Mouse (Mus musculus): Measurements from ENCODE around the gene Gbp4. TPM values are rescaled to one million over a fixed set of nuclear protein-coding genes. Genes with fewer than 3 reads are reported as not detected.
"Not testable (repeated sequence)": the region's sequence is repeated elsewhere in the genome, so short reads cannot be mapped to it uniquely, and the experiment has no call there.

Gbp4 gene
- polyA plus RNA-seq, 1 experiment from 2014 or later = 2.2 TPM

GRCm38 (mm10) chr5:105114696-105115095 lies 24.7 kb downstream of the Gbp4 start:
- no peak overlapping the region for H3K4me2 ChIP-seq
- no peak overlapping the region for H3K9ac ChIP-seq (replicated peaks)
- no peak overlapping the region for H3K4me3 ChIP-seq (replicated peaks)
- WGBS = 97% methylated on average over 2 of the region's 2 CpGs
- H3K36me3 ChIP-seq = no peaks in the 10 kb centered on the region
- H3K27me3 ChIP-seq (replicated peaks) = no peaks in the 10 kb centered on the region
- H3K27ac ChIP-seq (replicated peaks) = no peak overlapping the region
- H3K4me1 ChIP-seq = no peaks in the 10 kb centered on the region
- no peak for ATAC-seq (ENCODE audit: low FRiP score)
- no peaks in the 10 kb centered on the region for H3K9me3 ChIP-seq (replicated peaks)

GRCm38 (mm10) chr5:105113656-105114055 lies 25.7 kb downstream of the Gbp4 start:
- H3K4me1 ChIP-seq = no peaks in the 10 kb centered on the region
- H3K36me3 ChIP-seq = no peaks in the 10 kb centered on the region
- H3K9ac ChIP-seq (replicated peaks) = no peak overlapping the region
- 95% methylated on average over 5 of the region's 5 CpGs for WGBS
- H3K4me3 ChIP-seq (replicated peaks) = no peak overlapping the region
- no peak overlapping the region for H3K4me2 ChIP-seq
- no peaks in the 10 kb centered on the region for H3K27me3 ChIP-seq (replicated peaks)
- no peak for ATAC-seq (ENCODE audit: low FRiP score)
- no peaks in the 10 kb centered on the region for H3K9me3 ChIP-seq (replicated peaks)
- H3K27ac ChIP-seq (replicated peaks) = no peak overlapping the region

GRCm38 (mm10) chr5:105110271-105110852 lies 29.0 kb downstream of the Gbp4 start:
- H3K27ac ChIP-seq (replicated peaks); H3K27me3 ChIP-seq (replicated peaks); H3K4me1 ChIP-seq; H3K4me3 ChIP-seq (replicated peaks); H3K36me3 ChIP-seq; H3K9me3 ChIP-seq (replicated peaks); H3K4me2 ChIP-seq; H3K9ac ChIP-seq (replicated peaks); ATAC-seq (ENCODE audit: low FRiP score): not testable (repeated sequence)
- WGBS = 24% methylated on average over 4 of the region's 4 CpGs

DNA sequence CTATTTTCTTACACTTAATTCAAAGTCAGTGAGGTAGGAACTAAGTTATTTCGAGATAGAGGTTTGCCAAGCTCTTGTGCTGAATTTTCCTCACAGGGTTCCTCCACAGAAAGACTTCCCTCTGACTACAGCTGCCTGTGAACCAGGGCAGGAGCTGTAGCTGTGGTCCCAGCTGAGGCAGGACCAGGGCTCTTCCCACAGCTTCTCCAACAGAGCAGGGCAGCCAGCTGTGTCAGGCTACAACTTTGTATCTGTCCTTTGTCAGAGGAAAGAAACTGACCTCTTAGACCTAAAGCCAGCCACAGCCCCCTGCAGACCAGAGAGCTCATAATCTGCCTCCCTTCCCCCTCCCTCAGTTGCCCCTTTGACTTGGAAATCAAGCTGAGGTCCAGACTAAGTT lies 29.6 kb downstream of the Gbp4 start:
- WGBS = 66% methylated on average over 1 of the region's 1 CpGs
- not testable (repeated sequence) for H3K4me2 ChIP-seq; H3K27me3 ChIP-seq (replicated peaks); ATAC-seq (ENCODE audit: low FRiP score); H3K4me3 ChIP-seq (replicated peaks); H3K27ac ChIP-seq (replicated peaks); H3K36me3 ChIP-seq; H3K9me3 ChIP-seq (replicated peaks); H3K9ac ChIP-seq (replicated peaks); H3K4me1 ChIP-seq

- H3K4me3 ChIP-seq (replicated peaks); H3K4me2 ChIP-seq; H3K9me3 ChIP-seq (replicated peaks); H3K4me1 ChIP-seq; H3K9ac ChIP-seq (replicated peaks); H3K27ac ChIP-seq (replicated peaks); H3K36me3 ChIP-seq; H3K27me3 ChIP-seq (replicated peaks); ATAC-seq (ENCODE audit: low FRiP score): not testable (repeated sequence)
- 91% methylated on average over 2 of the region's 2 CpGs for WGBS
Measured at GRCm38 (mm10) chr5:105105689-105106088, 33.7 kb downstream of the Gbp4 start.

DNA sequence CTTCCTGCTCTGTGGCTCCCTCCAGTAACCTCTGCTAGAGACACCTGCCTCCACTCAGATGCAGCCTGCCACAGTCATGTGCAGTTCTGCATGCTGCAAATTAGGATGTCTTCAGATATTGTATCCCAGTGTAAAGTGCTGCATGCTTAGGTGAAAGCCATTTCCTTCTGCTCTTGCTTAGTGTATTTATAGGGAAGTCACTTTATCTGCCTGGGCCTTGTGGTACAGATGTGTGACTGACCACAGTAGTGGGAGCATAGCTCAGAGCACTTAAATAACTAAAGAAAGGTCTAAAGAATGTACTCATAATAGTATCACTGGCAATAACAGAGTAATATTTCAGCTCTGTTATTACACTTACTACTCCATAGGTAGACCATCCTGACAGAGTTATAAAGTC lies 57.5 kb downstream of the Gbp4 start:
- Histone ChIP-seq H3K9me3 (replicated peaks) (0 out of 2 replicates have a peak, but pooled peaks cover under 1% of the 10 kb centered on the region), H3K36me3 (no peaks in the 10 kb centered on the region), H3K9ac (replicated peaks) (no peak overlapping the region), H3K4me3 (replicated peaks) (no peak overlapping the region), H3K27me3 (replicated peaks) (no peaks in the 10 kb centered on the region), H3K4me1 (no peaks in the 10 kb centered on the region), H3K27ac (replicated peaks) (no peak overlapping the region), H3K4me2 (no peak overlapping the region)
- no peak for ATAC-seq (ENCODE audit: low FRiP score)

DNA sequence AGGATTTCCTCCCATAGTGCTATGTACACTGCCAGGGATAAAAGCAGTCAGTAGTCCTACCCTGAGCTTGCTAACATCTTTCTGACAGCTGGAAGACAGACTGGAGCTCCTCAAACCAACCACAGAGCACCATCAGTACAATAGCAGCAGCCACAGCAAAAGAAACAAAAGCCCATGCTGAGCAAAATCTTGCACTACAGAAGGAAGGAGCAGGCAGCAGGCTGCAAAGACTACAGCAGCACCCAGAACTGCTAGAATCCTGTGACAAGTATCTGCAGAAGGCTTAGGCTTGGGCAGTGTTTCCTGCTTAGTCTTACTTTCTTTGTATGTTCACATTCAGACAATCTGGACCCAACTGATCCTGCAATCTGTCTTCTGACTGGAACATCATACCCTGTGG lies 71.0 kb downstream of the Gbp4 start:
- H3K4me1 ChIP-seq; H3K9me3 ChIP-seq (replicated peaks); H3K27ac ChIP-seq (replicated peaks); H3K4me2 ChIP-seq; H3K27me3 ChIP-seq (replicated peaks); H3K36me3 ChIP-seq; H3K9ac ChIP-seq (replicated peaks); ATAC-seq (ENCODE audit: low FRiP score); H3K4me3 ChIP-seq (replicated peaks): not testable (repeated sequence)

Other genes with a start within 250 kb of the Gbp4 start
- gene Abcg3, start 156.9 kb downstream of the Gbp4 start, polyA plus RNA-seq (2015; fragmentation: Nextera tagmentation; extraction: Ambion mirVana) = 0.40 and 2.5 TPM in 2 replicates
- 1.4 and 3.5 TPM in 2 replicates for gene Gbp9, start within 50 bp of the Gbp4 start, polyA plus RNA-seq (2015; fragmentation: Nextera tagmentation; extraction: Ambion mirVana)
- gene Gbp8, start within 50 bp of the Gbp4 start, polyA plus RNA-seq (2015; fragmentation: Nextera tagmentation; extraction: Ambion mirVana) = 0.41 and 5.2 TPM in 2 replicates
- gene Gbp10, start 99.9 kb upstream of the Gbp4 start, polyA plus RNA-seq (2015; fragmentation: Nextera tagmentation; extraction: Ambion mirVana) = 1.6 and 1.8 TPM in 2 replicates
- 0.24 and 0.51 TPM in 2 replicates for gene Gm43302, start 154.1 kb upstream of the Gbp4 start, polyA plus RNA-seq (2015; fragmentation: Nextera tagmentation; extraction: Ambion mirVana)
- 2.8 and 5.2 TPM in 2 replicates for gene Gbp6, start 154.1 kb upstream of the Gbp4 start, polyA plus RNA-seq (2015; fragmentation: Nextera tagmentation; extraction: Ambion mirVana)